Mouse (Mus musculus): ENCODE data around the gene Tada3.

DNA sequence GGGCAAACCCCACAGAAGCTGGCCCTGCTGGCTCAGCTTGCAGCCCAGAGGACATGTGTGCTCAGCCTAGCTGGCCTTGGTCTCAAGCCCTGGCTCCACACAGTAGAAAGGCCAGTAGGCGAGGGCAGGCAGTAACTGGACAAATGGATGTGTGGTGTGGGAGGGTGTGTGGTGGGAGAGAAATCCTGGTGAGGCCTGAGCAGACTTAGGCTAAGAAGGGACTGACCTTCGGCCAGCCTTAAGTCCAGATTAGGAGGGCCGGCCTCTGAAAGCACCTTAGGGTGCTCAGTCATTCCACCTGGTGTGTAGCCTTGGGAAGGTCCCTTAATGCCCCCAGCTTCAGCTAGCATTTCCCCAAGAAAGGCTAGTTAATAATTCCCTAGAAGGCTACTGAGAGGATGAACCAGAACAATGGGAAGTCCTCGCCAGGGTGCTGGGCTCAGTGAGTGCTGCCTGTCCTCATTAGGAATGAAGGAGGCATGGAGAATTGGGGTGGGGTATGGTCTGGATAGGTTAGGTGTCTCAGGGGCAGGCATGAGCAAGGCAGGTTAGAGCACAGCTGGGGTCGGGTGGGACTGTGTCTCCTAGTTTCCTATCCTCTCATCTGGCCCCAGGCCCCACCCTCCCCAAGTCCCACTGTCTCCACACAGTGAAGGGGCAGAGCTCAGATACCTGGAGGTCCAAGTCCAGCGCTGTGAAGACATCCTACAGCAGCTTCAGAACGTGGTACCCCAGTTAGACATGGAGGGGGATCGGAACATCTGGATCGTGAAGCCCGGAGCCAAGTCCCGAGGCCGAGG, 27.2 kb upstream of the Tada3 start:
- no peak for TF ChIP-seq GATA1 (IDR thresholded peaks at IDR 0.05; ENCODE audit: borderline replicate concordance, low read length)
- TF ChIP-seq CTCF (IDR thresholded peaks at IDR 0.05; ENCODE audit: low read depth, low read length): no peak
- no peak for TF ChIP-seq TAL1 (conservative IDR thresholded peaks at IDR 0.05; ENCODE audit: low read depth, low read length)
- no peak for TF ChIP-seq POLR2AphosphoS5 (IDR thresholded peaks at IDR 0.05; ENCODE audit: insufficient replicate concordance, low read depth, low read length)
- no peak for TF ChIP-seq GATA2 (IDR thresholded peaks at IDR 0.05; ENCODE audit: borderline replicate concordance, low read depth, low read length)
